Mouse (Mus musculus) olfactory bulb, adult 2 months (tissue): Measurements from ENCODE around the gene Rsph1.

Source experiments
- CTCF ChIP-seq: fragments of 200-500 bp; IDR thresholded peaks from 2 replicates; pipeline ENCODE4 v1.5.1; 2012; ENCODE audit warnings: low read depth, mild to moderate bottlenecking, low read length, moderate library complexity; ENCODE audit not compliant: insufficient read depth
- POLR2A ChIP-seq: fragments of 200-500 bp; IDR thresholded peaks from 2 replicates; pipeline ENCODE4 v1.6.1; 2012; ENCODE audit warnings: mild to moderate bottlenecking, low read depth, low read length, moderate library complexity; ENCODE audit not compliant: insufficient read depth

GRCm38 (mm10) chr17:31315993-31316392, 38.8 kb upstream of the Rsph1 start:
- TF ChIP-seq CTCF (no peak), POLR2A (no peak)
